Mouse (Mus musculus) lung, postnatal 25 days (tissue): ENCODE measurements around the gene Phlda1.

Experiments used
- DNase-seq: peaks from one replicate; pipeline ENCODE4 v3.0.0; 2022; ENCODE audit warnings: low spot score

The Phlda1 gene

GRCm38 (mm10) chr10:111505406-111505805, 680 bp upstream of the Phlda1 start:
- DNase-seq, result no peak

- no peak for DNase-seq
Measured at GRCm38 (mm10) chr10:111506926-111507459, 907 bp downstream of the Phlda1 start.

GRCm38 (mm10) chr10:111507460-111508211, 1.6 kb downstream of the Phlda1 start:
- peak; percentile 81 for DNase-seq

- no peak for DNase-seq
Measured at GRCm38 (mm10) chr10:111508324-111509080, 2.4 kb downstream of the Phlda1 start.

- no peak for DNase-seq
Measured at GRCm38 (mm10) chr10:111509103-111509784, 3.2 kb downstream of the Phlda1 start.

GRCm38 (mm10) chr10:111509981-111510380, 3.9 kb downstream of the Phlda1 start:
- DNase-seq, result no peak

- DNase-seq, result no peak
Measured at GRCm38 (mm10) chr10:111510798-111511197, 4.7 kb downstream of the Phlda1 start.

- DNase-seq, result no peak
Measured at GRCm38 (mm10) chr10:111512036-111512568, 6.0 kb downstream of the Phlda1 start.

GRCm38 (mm10) chr10:111514282-111514885, 8.3 kb downstream of the Phlda1 start:
- DNase-seq, result no peak

GRCm38 (mm10) chr10:111515071-111516010, 9.3 kb downstream of the Phlda1 start:
- DNase-seq, result no peak

GRCm38 (mm10) chr10:111516172-111516588, 10.1 kb downstream of the Phlda1 start:
- peak; percentile 58 for DNase-seq

- DNase-seq, result no peak
Measured at GRCm38 (mm10) chr10:111516804-111517436, 10.8 kb downstream of the Phlda1 start.

GRCm38 (mm10) chr10:111518350-111518749, 12.3 kb downstream of the Phlda1 start:
- no peak for DNase-seq

GRCm38 (mm10) chr10:111519620-111520370, 13.7 kb downstream of the Phlda1 start:
- DNase-seq, result no peak

GRCm38 (mm10) chr10:111520621-111521020, 14.5 kb downstream of the Phlda1 start:
- no peak for DNase-seq

- DNase-seq, result no peak
Measured at GRCm38 (mm10) chr10:111521636-111522035, 15.6 kb downstream of the Phlda1 start.

- no peak for DNase-seq
Measured at GRCm38 (mm10) chr10:111522230-111522629, 16.1 kb downstream of the Phlda1 start.

GRCm38 (mm10) chr10:111523894-111524293, 17.8 kb downstream of the Phlda1 start:
- DNase-seq, result no peak

GRCm38 (mm10) chr10:111527057-111527456, 21.0 kb downstream of the Phlda1 start:
- DNase-seq, result no peak
